In genomic region chr12:25099563-25100408, GRCm38 (mm10) we compare ENCODE assay signal across 8 mouse cellular contexts. TPM values are rescaled to one million over a fixed set of nuclear protein-coding genes. Genes with fewer than 3 reads are reported as not detected.
DNase-seq lines count a peak whose midpoint lies in the region; ATAC-seq lines count a peak whose summit lies in the region.

No protein-coding gene starts in this region.

- no peaks in the 10 kb centered on the region for H3K36me3 ChIP-seq in intestine, embryonic 16.5 days (ENCODE audit: control insufficient read depth, insufficient read depth, low read length)
- no peaks in the 10 kb centered on the region for H3K36me3 ChIP-seq in liver, embryonic 15.5 days (replicated peaks)
- no peaks in the 10 kb centered on the region for H3K36me3 ChIP-seq in neural tube, embryonic 15.5 days

- peak overlapping the region; percentile 90 for H3K9ac ChIP-seq in intestine, embryonic 16.5 days (ENCODE audit: low read depth, low read length)
- H3K9ac ChIP-seq in liver, embryonic 15.5 days: peak overlapping the region; percentile 21; the same call in 1 of the 2 replicates
- H3K9ac ChIP-seq in neural tube, embryonic 15.5 days (replicated peaks): peak overlapping the region; percentile 57

- WGBS in intestine, embryonic 16.5 days: under 1% methylated on average over 38 of the region's 38 CpGs
- WGBS in liver, embryonic 15.5 days (ENCODE audit: insufficient replicate concordance): under 1% methylated on average over 38 of the region's 38 CpGs
- under 1% methylated on average over 38 of the region's 38 CpGs for WGBS in neural tube, embryonic 15.5 days

- H3K4me3 ChIP-seq in intestine, embryonic 16.5 days (ENCODE audit: low read length): peak overlapping the region; percentile 64
- peak overlapping the region; percentile 51 for H3K4me3 ChIP-seq in liver, embryonic 15.5 days (replicated peaks)
- peak overlapping the region; percentile 60 for H3K4me3 ChIP-seq in neural tube, embryonic 15.5 days (replicated peaks)

- peak overlapping the region; percentile 99 for H3K27ac ChIP-seq in intestine, embryonic 16.5 days (ENCODE audit: low read length)
- H3K27ac ChIP-seq in liver, embryonic 15.5 days (replicated peaks): peak overlapping the region; percentile 83
- H3K27ac ChIP-seq in neural tube, embryonic 15.5 days (replicated peaks): peak overlapping the region; percentile 93

- H3K4me1 ChIP-seq in intestine, embryonic 16.5 days (ENCODE audit: control insufficient read depth, insufficient read depth, low read length): peaks cover 30% of the 10 kb centered on the region
- peaks cover 24% of the 10 kb centered on the region for H3K4me1 ChIP-seq in liver, embryonic 15.5 days (replicated peaks)
- H3K4me1 ChIP-seq in neural tube, embryonic 15.5 days: peaks cover 53% of the 10 kb centered on the region

- no peak for ATAC-seq in intestine, embryonic 16.5 days
- ATAC-seq in liver, embryonic 15.5 days (ENCODE audit: insufficient read depth): no peak
- no peak for ATAC-seq in neural tube, embryonic 15.5 days (ENCODE audit: low FRiP score)
- no peak for ATAC-seq in erythroblast, adult 5-6 weeks (replicated peaks; ENCODE audit: low FRiP score, poor library complexity, severe bottlenecking)

- H3K9me3 ChIP-seq in intestine, embryonic 16.5 days (ENCODE audit: control insufficient read depth, low read length): no peaks in the 10 kb centered on the region
- no peaks in the 10 kb centered on the region for H3K9me3 ChIP-seq in liver, embryonic 15.5 days (replicated peaks)
- H3K9me3 ChIP-seq in neural tube, embryonic 15.5 days (replicated peaks): no peaks in the 10 kb centered on the region

- peak overlapping the region; percentile 94 for H3K4me2 ChIP-seq in intestine, embryonic 16.5 days (ENCODE audit: low read depth, low read length)
- peak overlapping the region; percentile 74 for H3K4me2 ChIP-seq in liver, embryonic 15.5 days
- peak overlapping the region; percentile 96 for H3K4me2 ChIP-seq in neural tube, embryonic 15.5 days

- intact Hi-C loops in gastrocnemius, postnatal 14 days (cut with DNase I; ENCODE audit: low total_unique reads): loop anchor here (10.0 kb wide), 1 partner anchor 975 kb away; no protein-coding TSS in a partner anchor

- no peaks in the 10 kb centered on the region for H3K27me3 ChIP-seq in intestine, embryonic 16.5 days (replicated peaks; ENCODE audit: control insufficient read depth, insufficient read depth, low read length)
- peaks cover 81% of the 10 kb centered on the region for H3K27me3 ChIP-seq in liver, embryonic 15.5 days
- no peaks in the 10 kb centered on the region for H3K27me3 ChIP-seq in neural tube, embryonic 15.5 days (replicated peaks)

- peak; percentile 33 for DNase-seq in right cerebral cortex, postnatal 25 days
- no peak for DNase-seq in right cerebral cortex, postnatal 36 days (ENCODE audit: low spot score in 2 of 2)
- peak; percentile 36 for DNase-seq in cerebellum, adult 9-10 months
- DNase-seq in gastrocnemius, postnatal 14 days: peak; percentile 24

RNA-seq across cellular contexts. Expression of gene Id2, which starts 2.8 kb away (rescaled TPM):
- total RNA-seq in gastrocnemius, postnatal 14 days (2021): 1 to 10 TPM; 6.5 to 8.0 TPM
- polyA plus RNA-seq in intestine, embryonic 16.5 days (2015; fragmentation: Nextera tagmentation; extraction: Ambion mirVana): 333 and 353 TPM in 2 replicates
- polyA plus RNA-seq in liver, embryonic 15.5 days (2015; fragmentation: Nextera tagmentation; extraction: Ambion mirVana): 105 and 126 TPM in 2 replicates
- 252 and 258 TPM in 2 replicates for polyA plus RNA-seq in neural tube, embryonic 15.5 days (2015; fragmentation: Nextera tagmentation; extraction: Ambion mirVana)
- total RNA-seq in erythroblast, adult 5-6 weeks (2015; ENCODE audit: low replicate concordance): 49.2 and 51.4 TPM in 2 replicates
- total RNA-seq in erythroblast, adult 5-6 weeks (2017; ENCODE audit: low replicate concordance): 22.7 and 30.4 TPM in 2 replicates

Comparison
In these comparisons a context has a peak if more than half of its experiments do, and no peak if none do; other contexts are left out.
1. DNase-seq: peak in right cerebral cortex, postnatal 25 days (single experiment), cerebellum, adult 9-10 months (single experiment) and gastrocnemius, postnatal 14 days (single experiment); none in right cerebral cortex, postnatal 36 days (0 of 2).
2. H3K9ac ChIP-seq: peak in every context shown above with its lines; median percentile 90 in intestine, embryonic 16.5 days; 57 in neural tube, embryonic 15.5 days; 21 in liver, embryonic 15.5 days.
3. Peak in every context shown above with its lines, with median percentiles within 50 percentile points of each other: H3K27ac ChIP-seq, H3K4me2 ChIP-seq and H3K4me3 ChIP-seq.